Mouse (Mus musculus) large intestine, adult 2 months (tissue): ENCODE measurements at regions not wholly inside any gene's neighbourhood (a gene's known extent, or its start where the extent isn't known, plus 50 kb on each side); places are given as distances from the start of the nearest gene placed in this dataset.
"Not testable (repeated sequence)": the region's sequence is repeated elsewhere in the genome, so short reads cannot be mapped to it uniquely, and the experiment has no call there.

Source experiments
- DNase-seq: peaks from one replicate; pipeline ENCODE4 v3.0.0-alpha.2; 2012; ENCODE audit warnings: low read depth, low spot score
- WGBS: fragments of 180-500 bp; shearing (Covaris S2); methylation state at CpG from one replicate; pipeline ENCODE4 v1.1.7; 2018; 5-methylcytosine and 5-hydroxymethylcytosine counted together

DNA sequence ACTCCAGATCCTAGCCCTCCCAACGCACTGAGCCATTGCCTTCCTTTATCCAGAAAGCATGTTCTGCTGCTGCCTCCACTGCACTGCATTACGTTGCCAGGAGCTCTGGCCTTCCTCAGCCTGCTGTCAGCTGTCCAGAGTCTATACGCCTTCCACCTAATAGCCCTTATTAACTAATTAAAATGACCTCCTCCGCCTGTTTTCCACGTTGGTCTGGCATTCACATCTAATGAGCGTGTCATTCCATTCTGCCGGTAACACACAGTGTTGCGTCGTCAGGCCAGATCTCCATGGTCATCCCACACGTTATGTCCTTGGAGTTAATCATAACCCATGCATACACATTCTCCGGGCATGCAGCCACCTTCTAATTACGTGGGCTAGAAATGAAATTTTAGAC is 56.7 kb upstream of the Med4 start:
- 19% methylated on average over 12 of the region's 12 CpGs for WGBS
- DNase-seq = peak; percentile 74

DNA sequence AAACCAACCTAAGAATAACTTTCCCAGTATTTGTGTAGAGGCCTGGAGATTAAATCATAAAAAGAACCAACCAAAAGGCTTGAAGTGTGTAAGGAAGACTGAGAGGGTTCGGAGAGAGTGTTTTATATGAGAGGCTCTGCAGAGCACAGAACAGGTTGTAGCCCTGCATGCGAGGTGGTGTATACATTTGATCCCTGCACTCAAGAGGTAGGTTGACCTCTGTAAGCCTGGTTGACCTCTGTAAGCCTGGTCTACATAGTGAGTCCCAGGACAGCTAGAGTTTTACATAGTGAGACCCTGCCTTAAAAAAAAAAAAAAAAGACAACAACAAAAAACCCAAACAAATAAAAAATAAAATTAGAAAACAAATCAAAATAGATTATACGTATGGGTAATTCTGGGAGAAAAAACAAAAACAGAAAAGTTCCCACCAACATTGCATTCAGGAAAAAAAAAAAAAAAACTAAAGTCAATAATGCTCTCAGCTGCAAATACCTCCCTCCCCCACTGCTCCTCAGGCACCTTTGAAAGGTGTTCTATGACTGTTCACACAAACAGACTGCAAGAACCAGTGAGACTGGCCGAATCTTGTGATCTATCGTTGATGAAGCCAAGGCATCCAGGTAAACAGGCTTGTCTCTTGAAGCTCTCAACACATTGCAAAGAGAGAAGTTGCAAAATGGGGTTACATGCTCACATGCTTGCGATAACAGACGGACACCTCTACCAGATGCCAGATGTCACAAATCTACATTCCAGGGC is 57.3 kb upstream of the Med4 start:
- DNase-seq = no peak
- WGBS = 66% methylated on average over 7 of the region's 7 CpGs

DNA sequence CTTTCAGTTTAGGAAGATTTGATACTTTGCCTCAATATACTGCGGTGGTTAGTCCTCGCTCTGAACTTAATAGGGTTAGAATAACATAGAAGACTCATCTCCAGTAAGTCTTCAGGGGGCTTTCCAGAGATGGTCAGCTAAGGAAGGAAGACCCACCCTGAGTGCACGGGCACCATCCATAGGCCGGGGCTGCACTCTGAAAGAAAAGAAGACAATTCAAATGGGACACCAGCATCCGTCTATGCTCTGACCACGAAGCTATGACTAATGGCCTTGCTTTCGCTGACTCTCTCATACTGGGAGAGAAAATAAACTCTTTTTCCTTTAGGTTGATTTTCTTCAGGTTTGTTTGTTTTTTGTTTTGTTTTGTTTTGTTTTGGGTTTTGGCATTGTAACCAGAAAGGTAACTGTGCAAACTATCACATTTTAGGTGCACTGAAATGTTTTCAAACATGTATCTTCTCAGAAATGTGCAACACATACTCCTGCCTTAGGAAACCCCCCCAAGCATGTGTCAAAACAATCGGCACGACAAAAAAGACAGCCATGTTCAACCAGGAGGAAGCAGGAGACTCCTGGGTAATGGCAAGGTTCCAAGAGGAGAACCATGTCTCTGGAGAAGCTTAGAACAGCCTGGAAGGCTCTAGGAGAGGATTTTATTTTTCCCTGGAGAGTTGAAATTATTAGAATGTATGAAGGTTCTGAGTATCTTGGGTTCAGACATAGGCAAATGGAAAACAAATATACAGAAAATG is 58.4 kb upstream of the Med4 start:
- DNase-seq = no peak
- 76% methylated on average over 9 of the region's 9 CpGs for WGBS

DNA sequence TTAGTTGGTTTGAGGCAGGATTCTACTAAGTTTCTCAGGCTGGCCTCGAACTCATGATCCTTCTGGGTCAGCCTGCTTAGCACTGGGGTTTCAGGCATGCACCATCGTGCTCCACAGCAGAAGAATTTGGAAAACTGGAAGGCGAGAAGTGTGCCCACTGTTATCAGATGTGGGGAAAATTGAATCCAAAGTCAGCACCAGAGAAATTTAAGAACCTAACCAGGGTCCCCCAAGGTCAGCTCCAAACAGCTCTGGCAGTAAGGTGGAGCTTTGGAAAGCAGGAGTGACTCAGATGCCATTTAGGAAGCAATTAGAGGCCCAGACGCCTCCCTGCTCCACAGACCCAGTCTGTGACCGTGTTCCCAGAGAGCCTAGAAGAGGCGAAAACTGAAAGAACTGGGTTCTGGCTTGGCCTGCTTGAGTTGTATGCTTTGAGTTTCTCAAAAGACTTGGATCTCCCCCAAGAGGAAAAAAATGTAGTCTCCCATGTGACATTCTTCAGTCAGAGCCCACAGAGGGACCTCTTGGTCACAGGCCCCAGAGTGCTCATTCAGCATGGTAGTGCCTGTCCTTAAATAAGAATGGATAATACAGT is 59.8 kb upstream of the Med4 start:
- 60% methylated on average over 6 of the region's 6 CpGs for WGBS
- DNase-seq = no peak

- DNase-seq = peak; percentile 57
- 46% methylated on average over 10 of the region's 10 CpGs for WGBS
Measured at GRCm38 (mm10) chr14:73449111-73449510, 60.7 kb upstream of the Med4 start.

GRCm38 (mm10) chr14:73445508-73446256 is 60.6 kb upstream of the Itm2b start:
- WGBS = 26% methylated on average over 6 of the region's 6 CpGs
- DNase-seq = peak; percentile 66

- DNase-seq = no peak
Measured at GRCm38 (mm10) chr14:73444733-73445132, 59.6 kb upstream of the Itm2b start.

GRCm38 (mm10) chr14:73441951-73442716 is 57.0 kb upstream of the Itm2b start:
- 66% methylated on average over 7 of the region's 7 CpGs for WGBS
- no peak for DNase-seq

More at GRCm38 (mm10) chr14:73444733-73445132, 59.6 kb upstream of the Itm2b start:
- 84% methylated on average over 3 of the region's 3 CpGs for WGBS

- WGBS = 85% methylated on average over 1 of the region's 1 CpGs
- not testable (repeated sequence) for DNase-seq
Measured at GRCm38 (mm10) chr14:73441206-73441950, 56.3 kb upstream of the Itm2b start.

DNA sequence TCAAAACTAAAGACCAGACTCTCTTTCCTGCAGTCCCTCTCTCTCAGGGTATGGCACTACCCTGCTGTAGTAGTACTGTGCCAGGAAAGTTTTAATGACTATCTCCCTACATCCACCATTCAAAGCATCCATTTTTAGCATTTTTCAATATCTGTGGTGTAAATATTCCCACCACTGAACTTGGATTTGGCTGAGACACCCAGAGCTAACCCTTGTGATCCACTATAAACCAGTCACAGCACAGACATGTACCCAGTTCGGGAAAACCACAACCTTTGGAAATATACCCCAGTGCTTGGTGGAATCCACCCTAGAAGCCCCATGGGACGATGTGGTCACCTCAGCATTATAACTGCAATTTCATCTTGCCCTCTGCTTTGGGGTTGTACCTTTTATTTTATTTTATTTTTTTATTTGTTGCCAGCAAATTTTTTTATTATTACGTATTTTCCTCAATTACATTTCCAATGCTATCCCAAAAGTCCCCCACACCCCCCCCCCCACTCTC is 54.8 kb upstream of the Itm2b start:
- no peak for DNase-seq
- WGBS = 91% methylated on average over 3 of the region's 3 CpGs

DNA sequence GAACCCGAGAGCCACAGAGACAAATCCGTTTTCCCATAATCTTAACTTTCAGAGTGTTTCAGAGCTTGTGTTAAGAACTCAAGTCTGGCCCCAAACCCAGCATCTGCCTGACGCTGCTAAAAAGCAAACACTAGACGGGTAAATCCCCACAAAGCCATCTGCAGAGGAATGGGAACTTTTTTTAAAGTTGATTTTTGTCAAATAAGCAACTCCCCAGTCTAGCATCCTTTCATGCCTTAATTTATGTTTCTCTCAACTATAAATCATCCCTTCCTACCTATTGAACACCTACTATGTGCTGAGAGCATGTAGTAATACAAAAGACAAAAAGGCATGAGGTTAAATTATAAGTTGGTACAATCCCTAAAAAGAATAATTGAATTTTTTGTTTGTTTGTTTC is 50.8 kb upstream of the Itm2b start:
- no peak for DNase-seq
- WGBS = 58% methylated on average over 4 of the region's 4 CpGs
